Mouse (Mus musculus): ENCODE data around the gene Myo1c. TPM values are rescaled to one million over a fixed set of nuclear protein-coding genes. Genes with fewer than 3 reads are reported as not detected.
"Not testable (repeated sequence)": the region's sequence is repeated elsewhere in the genome, so short reads cannot be mapped to it uniquely, and the experiment has no call there.

Myo1c gene
- total RNA-seq, 2 experiments from 2014 or later, result 87.2 to 96.1 TPM

- no peak for DNase-seq
Observed at GRCm38 (mm10) chr11:75668621-75669020, 18.3 kb downstream of the Myo1c start.

- DNase-seq, result no peak
Observed at GRCm38 (mm10) chr11:75669176-75669852, 19.0 kb downstream of the Myo1c start.

- DNase-seq, result no peak
Observed at GRCm38 (mm10) chr11:75669853-75670200, 19.5 kb downstream of the Myo1c start.

GRCm38 (mm10) chr11:75671426-75672180 is 21.3 kb downstream of the Myo1c start:
- DNase-seq, result no peak

GRCm38 (mm10) chr11:75673411-75673810 is 23.1 kb downstream of the Myo1c start:
- DNase-seq, result no peak

GRCm38 (mm10) chr11:75674875-75675274 is 24.6 kb downstream of the Myo1c start:
- no peak for DNase-seq

GRCm38 (mm10) chr11:75677881-75678746 is 27.8 kb downstream of the Myo1c start:
- no peak for DNase-seq

GRCm38 (mm10) chr11:75678747-75679438 is 28.6 kb downstream of the Myo1c start, which contains the start of gene Crk:
Gene Crk, plus strand, starts transcription at chr11:75679259.
- DNase-seq, result peak; percentile 99

- DNase-seq, result peak; percentile 77 to 79
Observed at GRCm38 (mm10) chr11:75679439-75680171, 29.3 kb downstream of the Myo1c start.

GRCm38 (mm10) chr11:75684462-75684861 is 34.2 kb downstream of the Myo1c start:
- no peak for DNase-seq

GRCm38 (mm10) chr11:75684956-75685355 is 34.7 kb downstream of the Myo1c start:
- no peak for DNase-seq

- no peak for DNase-seq
Observed at GRCm38 (mm10) chr11:75687343-75687993, 37.2 kb downstream of the Myo1c start.

- no peak for DNase-seq
Observed at GRCm38 (mm10) chr11:75688132-75688531, 37.8 kb downstream of the Myo1c start.

- DNase-seq, result no peak
Observed at GRCm38 (mm10) chr11:75689977-75690376, 39.7 kb downstream of the Myo1c start.

- DNase-seq, result no peak
Observed at GRCm38 (mm10) chr11:75691047-75691446, 40.7 kb downstream of the Myo1c start.

GRCm38 (mm10) chr11:75693570-75693969 is 43.3 kb downstream of the Myo1c start:
- DNase-seq, result no peak

GRCm38 (mm10) chr11:75697464-75697863 is 47.2 kb downstream of the Myo1c start:
- not testable (repeated sequence) for DNase-seq

- DNase-seq, result no peak
Observed at GRCm38 (mm10) chr11:75700557-75700956, 50.3 kb downstream of the Myo1c start.

- no peak for DNase-seq
Observed at GRCm38 (mm10) chr11:75702761-75703160, 52.5 kb downstream of the Myo1c start.

- DNase-seq, result no peak
Observed at GRCm38 (mm10) chr11:75703748-75704147, 53.4 kb downstream of the Myo1c start.

- DNase-seq, result peak in 1 of 2 experiments; percentile 57
Observed at GRCm38 (mm10) chr11:75713949-75714348, 63.6 kb downstream of the Myo1c start.
